Mouse (Mus musculus): Measurements from ENCODE around the gene Pigv. TPM values are rescaled to one million over a fixed set of nuclear protein-coding genes. Genes with fewer than 3 reads are reported as not detected.

Pigv gene
- 13.4 and 14.1 TPM in 2 replicates for polyA plus RNA-seq (2015; fragmentation: Nextera tagmentation; extraction: Ambion mirVana)

- H3K4me1 ChIP-seq (replicated peaks) = peaks cover 78% of the 10 kb centered on the region
- peak within 1 kb of the TSS; percentile 92 for H3K9ac ChIP-seq
- peak within 1 kb of the TSS; percentile 77 for H3K4me2 ChIP-seq
- WGBS = under 1% methylated on average over 70 of the region's 76 CpGs
- peak; percentile 89 for ATAC-seq (ENCODE audit: low FRiP score)
- no peaks in the 10 kb centered on the region for H3K27me3 ChIP-seq
- H3K36me3 ChIP-seq = no peaks in the 10 kb centered on the region
- no peaks in the 10 kb centered on the region for H3K9me3 ChIP-seq
- H3K27ac ChIP-seq = peak within 1 kb of the TSS; percentile 98
- H3K4me3 ChIP-seq = peak within 1 kb of the TSS; percentile 74
These were observed at the start of gene Pigv for GRCm38 (mm10) chr4:133671881-133672844. Gene Pigv, minus strand, starts transcription at chr4:133672647.

GRCm38 (mm10) chr4:133719791-133720190 lies 47.3 kb upstream of the Pigv start:
- no peak overlapping the region for H3K9ac ChIP-seq
- no peak overlapping the region for H3K27ac ChIP-seq
- 88% methylated on average over 3 of the region's 3 CpGs for WGBS
- H3K4me1 ChIP-seq (replicated peaks) = no peaks in the 10 kb centered on the region
- no peaks in the 10 kb centered on the region for H3K9me3 ChIP-seq
- no peak overlapping the region for H3K4me2 ChIP-seq
- no peak overlapping the region for H3K4me3 ChIP-seq
- H3K27me3 ChIP-seq = no peaks in the 10 kb centered on the region
- H3K36me3 ChIP-seq = peaks cover 80% of the 10 kb centered on the region
- ATAC-seq (ENCODE audit: low FRiP score) = no peak

- 88% methylated on average over 5 of the region's 5 CpGs for WGBS
- no peak overlapping the region for H3K4me3 ChIP-seq
- peaks cover 26% of the 10 kb centered on the region for H3K4me1 ChIP-seq (replicated peaks)
- no peaks in the 10 kb centered on the region for H3K27me3 ChIP-seq
- H3K27ac ChIP-seq = no peak overlapping the region
- no peak overlapping the region for H3K4me2 ChIP-seq
- ATAC-seq (ENCODE audit: low FRiP score) = no peak
- no peaks in the 10 kb centered on the region for H3K9me3 ChIP-seq
- H3K36me3 ChIP-seq = peaks cover 60% of the 10 kb centered on the region
- no peak overlapping the region for H3K9ac ChIP-seq
These were observed 40.3 kb upstream of the Pigv start for GRCm38 (mm10) chr4:133712755-133713154.

- Histone ChIP-seq H3K36me3 (peaks cover 48% of the 10 kb centered on the region), H3K27ac (no peak overlapping the region), H3K4me1 (replicated peaks) (peaks cover 30% of the 10 kb centered on the region), H3K27me3 (no peaks in the 10 kb centered on the region), H3K9ac (no peak overlapping the region), H3K4me3 (no peak overlapping the region), H3K9me3 (no peaks in the 10 kb centered on the region), H3K4me2 (no peak overlapping the region)
- 81% methylated on average over 6 of the region's 6 CpGs for WGBS
- ATAC-seq (ENCODE audit: low FRiP score) = no peak
These were observed 39.0 kb upstream of the Pigv start for GRCm38 (mm10) chr4:133711307-133712076.

- 50% methylated on average over 2 of the region's 2 CpGs for WGBS
- no peaks in the 10 kb centered on the region for H3K27me3 ChIP-seq
- no peak overlapping the region for H3K9ac ChIP-seq
- H3K4me1 ChIP-seq (replicated peaks) = peaks cover 37% of the 10 kb centered on the region
- H3K36me3 ChIP-seq = peaks cover 32% of the 10 kb centered on the region
- no peak overlapping the region for H3K27ac ChIP-seq
- no peaks in the 10 kb centered on the region for H3K9me3 ChIP-seq
- H3K4me2 ChIP-seq = no peak overlapping the region
- ATAC-seq (ENCODE audit: low FRiP score) = no peak
- no peak overlapping the region for H3K4me3 ChIP-seq
These were observed 36.9 kb upstream of the Pigv start for GRCm38 (mm10) chr4:133709395-133709794.

- no peaks in the 10 kb centered on the region for H3K9me3 ChIP-seq
- 33% methylated on average over 1 of the region's 1 CpGs for WGBS
- H3K27me3 ChIP-seq = no peaks in the 10 kb centered on the region
- no peak overlapping the region for H3K4me3 ChIP-seq
- peaks cover 20% of the 10 kb centered on the region for H3K36me3 ChIP-seq
- H3K27ac ChIP-seq = peak overlapping the region; percentile 18; the same call in 1 of the 2 replicates
- no peak for ATAC-seq (ENCODE audit: low FRiP score)
- H3K4me2 ChIP-seq = no peak overlapping the region
- no peak overlapping the region for H3K9ac ChIP-seq
- H3K4me1 ChIP-seq (replicated peaks) = peaks cover 37% of the 10 kb centered on the region
These were observed 35.0 kb upstream of the Pigv start for GRCm38 (mm10) chr4:133707464-133707863.

GRCm38 (mm10) chr4:133706956-133707355 lies 34.5 kb upstream of the Pigv start:
- Histone ChIP-seq H3K4me1 (replicated peaks) (peaks cover 37% of the 10 kb centered on the region), H3K4me3 (no peak overlapping the region), H3K36me3 (peaks cover 20% of the 10 kb centered on the region), H3K27ac (peak overlapping the region; percentile 18; the same call in 1 of the 2 replicates), H3K9me3 (no peaks in the 10 kb centered on the region), H3K9ac (no peak overlapping the region), H3K4me2 (no peak overlapping the region), H3K27me3 (no peaks in the 10 kb centered on the region)
- ATAC-seq (ENCODE audit: low FRiP score) = no peak
- 76% methylated on average over 8 of the region's 8 CpGs for WGBS

- Histone ChIP-seq H3K4me3 (no peak overlapping the region), H3K27me3 (no peaks in the 10 kb centered on the region), H3K4me2 (no peak overlapping the region), H3K4me1 (replicated peaks) (peaks cover 43% of the 10 kb centered on the region), H3K36me3 (peaks cover 26% of the 10 kb centered on the region), H3K9me3 (no peaks in the 10 kb centered on the region), H3K27ac (no peak overlapping the region), H3K9ac (no peak overlapping the region)
- 90% methylated on average over 4 of the region's 4 CpGs for WGBS
- ATAC-seq (ENCODE audit: low FRiP score) = no peak
These were observed 32.6 kb upstream of the Pigv start for GRCm38 (mm10) chr4:133705062-133705461.

GRCm38 (mm10) chr4:133700905-133701368 lies 28.5 kb upstream of the Pigv start:
- H3K4me2 ChIP-seq = no peak overlapping the region
- no peaks in the 10 kb centered on the region for H3K27me3 ChIP-seq
- H3K4me1 ChIP-seq (replicated peaks) = peaks cover 19% of the 10 kb centered on the region
- H3K27ac ChIP-seq = peak overlapping the region; percentile 13; the same call in 1 of the 2 replicates
- WGBS = 78% methylated on average over 11 of the region's 11 CpGs
- no peak overlapping the region for H3K4me3 ChIP-seq
- peaks cover 32% of the 10 kb centered on the region for H3K36me3 ChIP-seq
- H3K9ac ChIP-seq = no peak overlapping the region
- ATAC-seq (ENCODE audit: low FRiP score) = no peak
- no peaks in the 10 kb centered on the region for H3K9me3 ChIP-seq

- no peak overlapping the region for H3K9ac ChIP-seq
- H3K4me2 ChIP-seq = no peak overlapping the region
- peaks cover 7% of the 10 kb centered on the region for H3K4me1 ChIP-seq (replicated peaks)
- H3K36me3 ChIP-seq = peaks cover 64% of the 10 kb centered on the region
- ATAC-seq (ENCODE audit: low FRiP score) = no peak
- 85% methylated on average over 3 of the region's 3 CpGs for WGBS
- no peaks in the 10 kb centered on the region for H3K9me3 ChIP-seq
- no peak overlapping the region for H3K27ac ChIP-seq
- no peaks in the 10 kb centered on the region for H3K27me3 ChIP-seq
- no peak overlapping the region for H3K4me3 ChIP-seq
These were observed 22.9 kb upstream of the Pigv start for GRCm38 (mm10) chr4:133695363-133695762.

GRCm38 (mm10) chr4:133690252-133690651 lies 17.8 kb upstream of the Pigv start:
- no peaks in the 10 kb centered on the region for H3K27me3 ChIP-seq
- no peak overlapping the region for H3K4me3 ChIP-seq
- no peak overlapping the region for H3K9ac ChIP-seq
- H3K27ac ChIP-seq = peak overlapping the region; percentile 58
- no peak for ATAC-seq (ENCODE audit: low FRiP score)
- H3K36me3 ChIP-seq = peaks cover 100% of the 10 kb centered on the region
- peaks cover 23% of the 10 kb centered on the region for H3K4me1 ChIP-seq (replicated peaks)
- WGBS = 37% methylated on average over 5 of the region's 5 CpGs
- H3K9me3 ChIP-seq = no peaks in the 10 kb centered on the region
- H3K4me2 ChIP-seq = no peak overlapping the region

GRCm38 (mm10) chr4:133688417-133689067 lies 16.1 kb upstream of the Pigv start:
- Histone ChIP-seq H3K27ac (peak overlapping the region; percentile 40; the same call in 1 of the 2 replicates), H3K4me3 (no peak overlapping the region), H3K4me1 (replicated peaks) (peaks cover 23% of the 10 kb centered on the region), H3K9me3 (no peaks in the 10 kb centered on the region), H3K27me3 (no peaks in the 10 kb centered on the region), H3K4me2 (no peak overlapping the region), H3K9ac (no peak overlapping the region), H3K36me3 (peaks cover 100% of the 10 kb centered on the region)
- peak; percentile 32; the same call in 1 of the 2 replicates for ATAC-seq (ENCODE audit: low FRiP score)
- WGBS = 62% methylated on average over 7 of the region's 7 CpGs

Measured in hindbrain, embryonic 13.5 days (tissue).